Mouse (Mus musculus): ENCODE results near the gene Tesk2.
"Not testable (repeated sequence)": the region's sequence is repeated elsewhere in the genome, so short reads cannot be mapped to it uniquely, and the experiment has no call there.

Gene Tesk2

DNA sequence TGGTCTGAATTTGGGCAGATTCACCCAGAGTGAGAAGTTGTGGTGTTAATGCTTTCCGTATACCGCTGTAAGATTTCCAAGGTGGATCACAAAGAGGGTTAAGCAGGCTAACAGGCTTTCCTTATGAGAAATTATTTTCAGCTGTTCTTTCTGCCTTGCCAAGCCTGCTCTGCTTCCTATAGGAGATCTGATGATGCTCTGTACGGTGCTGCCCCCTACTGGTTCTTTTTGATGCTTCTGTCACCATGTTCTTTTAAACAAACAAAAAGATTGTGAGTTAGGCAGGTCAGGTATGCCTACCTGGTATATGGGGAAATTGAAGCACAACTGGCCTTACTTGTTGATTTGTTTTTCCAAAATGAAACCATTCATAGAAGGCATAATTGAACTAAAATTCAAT is 68.2 kb downstream of the Tesk2 start:
- DNase-seq (ENCODE audit: low spot score in 2 of 2) = peak; percentile 47 to 75

DNA sequence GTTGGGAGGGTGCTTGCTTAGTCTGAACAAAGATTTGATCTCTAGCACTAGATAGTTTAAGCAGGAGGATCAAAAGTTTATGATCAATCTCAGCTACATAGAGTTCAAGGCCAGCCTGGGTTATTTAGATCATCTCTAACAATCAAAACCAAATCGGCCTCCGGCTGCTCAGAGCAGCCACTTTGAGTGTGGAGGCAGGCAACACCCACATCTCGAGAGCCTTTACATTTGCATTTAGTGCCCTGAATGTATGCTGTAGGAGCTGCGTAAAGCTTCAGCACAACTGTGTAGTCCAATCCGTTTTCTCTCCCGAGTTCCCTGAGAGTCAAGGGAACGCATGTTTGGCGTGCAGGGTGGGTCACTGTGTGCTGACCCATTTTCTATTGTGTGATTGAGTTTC is 71.7 kb downstream of the Tesk2 start:
- no peak for DNase-seq (ENCODE audit: low spot score in 2 of 2)

- DNase-seq (ENCODE audit: low spot score in 2 of 2) = no peak
These were observed 73.5 kb downstream of the Tesk2 start for GRCm38 (mm10) chr4:116794273-116794672.

DNA sequence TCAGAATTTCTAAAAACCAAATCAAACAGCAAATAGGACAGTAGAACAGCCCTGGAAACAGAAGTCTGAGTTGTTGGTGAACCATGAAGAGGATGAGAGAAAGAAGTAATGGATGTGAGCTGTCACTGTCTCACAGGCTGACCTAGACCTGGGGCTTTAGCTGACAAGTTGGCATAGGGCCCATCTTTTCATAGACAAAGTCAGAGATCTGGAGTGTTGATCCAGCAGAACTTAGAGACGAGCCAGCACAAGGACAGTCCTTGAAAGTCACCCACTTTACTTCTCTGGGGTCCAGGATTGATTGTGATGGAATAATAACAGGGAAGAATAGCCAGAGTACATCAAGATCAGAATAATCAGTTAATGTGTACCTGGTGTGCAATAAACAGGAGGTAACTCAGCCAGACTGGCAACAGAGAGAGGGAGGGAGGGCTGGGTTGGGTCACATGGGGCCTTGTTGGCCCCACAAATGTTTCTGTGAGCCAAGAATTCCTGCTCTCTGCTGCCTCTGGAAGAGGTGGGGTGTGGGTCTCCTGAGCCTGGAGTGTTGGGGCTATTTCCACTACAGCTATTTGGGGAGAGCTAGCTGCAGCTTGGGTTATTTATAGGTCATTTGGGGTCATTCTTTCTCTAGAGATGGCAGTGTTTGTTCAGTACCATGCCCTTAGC is 75.8 kb downstream of the Tesk2 start:
- DNase-seq (ENCODE audit: low spot score in 2 of 2) = no peak

- DNase-seq (ENCODE audit: low spot score in 2 of 2) = no peak
These were observed 79.2 kb downstream of the Tesk2 start for GRCm38 (mm10) chr4:116799901-116800300.

DNA sequence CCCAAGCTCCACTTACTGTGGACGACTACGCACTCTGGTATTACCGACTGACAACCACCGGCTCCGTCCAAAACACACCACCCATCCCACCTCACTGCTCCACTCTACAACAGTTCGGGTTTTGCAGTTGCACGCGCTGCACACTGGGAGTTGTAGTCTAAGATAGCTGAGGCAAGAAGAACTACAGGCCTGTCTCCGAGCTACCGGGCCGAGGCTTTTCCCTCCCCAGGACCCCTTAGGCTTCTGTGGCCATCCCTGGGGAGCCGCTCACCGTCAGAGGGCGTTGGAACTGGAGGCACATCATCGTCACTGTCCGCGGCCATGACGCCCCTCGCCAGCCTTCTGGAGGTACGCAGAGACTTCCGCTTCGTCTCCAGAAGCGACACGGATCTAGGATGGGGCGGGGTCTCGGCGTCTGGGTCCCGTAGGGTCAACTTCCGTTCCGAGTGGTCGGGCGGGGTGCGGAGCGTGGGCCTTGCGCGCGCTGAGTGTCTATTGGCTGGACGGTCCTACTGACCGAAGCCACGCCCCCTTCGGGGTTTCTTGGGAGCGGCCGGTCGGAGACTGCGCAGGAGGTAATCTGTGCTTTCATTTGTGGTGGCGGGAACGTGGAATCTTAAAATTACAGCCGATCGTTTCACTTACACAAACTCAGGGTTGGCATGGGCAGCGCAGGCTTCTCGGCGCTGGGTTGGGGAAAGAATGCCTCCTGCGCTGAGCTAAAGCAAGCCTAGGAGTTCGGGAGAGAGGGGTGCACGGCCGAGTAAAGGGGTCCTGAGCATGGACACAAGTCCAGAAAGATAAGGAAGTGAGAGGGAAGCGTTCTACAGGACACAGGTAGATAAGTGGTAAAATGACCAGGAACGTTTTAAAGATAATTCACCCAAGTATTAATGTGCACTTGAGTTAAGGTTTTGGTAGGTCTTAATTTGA is 86.7 kb downstream of the Tesk2 start, which contains the start of the genes Toe1 and Mutyh:
Gene Toe1, minus strand, starts transcription at position 444 of the 933 bp plus-strand sequence.
Gene Mutyh, plus strand, starts transcription at position 527 of the 933 bp plus-strand sequence.
- peak; percentile 71 to 91 for DNase-seq (ENCODE audit: low spot score in 2 of 2)

GRCm38 (mm10) chr4:116811012-116811411 is 90.3 kb downstream of the Tesk2 start:
- DNase-seq (ENCODE audit: low spot score in 2 of 2) = no peak

DNA sequence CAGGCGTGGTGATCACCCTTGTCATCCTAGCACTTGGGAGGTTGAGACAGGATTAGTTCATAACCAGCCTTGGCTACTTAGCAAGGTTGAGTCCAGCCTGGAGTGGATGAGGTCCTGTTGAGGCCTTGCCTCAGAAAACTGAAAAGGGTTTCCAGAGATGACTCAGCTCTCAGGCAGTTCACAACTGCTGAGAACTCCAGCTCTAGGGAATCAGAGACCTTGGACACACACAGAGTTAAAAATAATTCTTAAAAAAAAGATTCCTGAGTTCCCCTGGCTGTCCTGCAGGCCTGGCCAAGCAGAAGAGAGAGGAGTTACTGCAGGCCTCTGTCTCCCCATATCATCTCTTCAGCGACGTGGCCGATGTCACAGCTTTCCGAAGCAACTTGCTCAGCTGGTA is 94.5 kb downstream of the Tesk2 start:
- DNase-seq (ENCODE audit: low spot score in 2 of 2) = no peak

DNA sequence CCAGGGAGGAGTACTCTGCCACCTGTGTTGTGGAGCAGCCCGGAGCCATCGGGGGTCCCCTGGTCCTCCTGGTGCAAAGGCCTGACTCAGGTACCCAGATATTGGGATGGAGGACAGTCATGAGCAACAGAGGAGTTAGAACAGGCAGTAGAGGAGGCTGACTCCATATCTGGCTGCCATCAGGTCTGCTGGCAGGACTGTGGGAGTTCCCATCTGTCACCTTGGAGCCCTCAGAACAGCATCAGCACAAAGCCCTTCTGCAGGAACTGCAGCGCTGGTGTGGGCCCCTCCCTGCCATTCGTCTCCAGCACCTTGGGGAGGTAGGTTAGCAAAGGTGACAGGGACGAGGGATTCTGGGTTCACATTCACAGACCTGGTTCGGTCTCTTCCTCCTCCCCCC is 96.7 kb downstream of the Tesk2 start:
- no peak for DNase-seq (ENCODE audit: low spot score in 2 of 2)

- DNase-seq (ENCODE audit: low spot score in 2 of 2) = no peak
These were observed 99.5 kb downstream of the Tesk2 start for GRCm38 (mm10) chr4:116819968-116820901.

DNA sequence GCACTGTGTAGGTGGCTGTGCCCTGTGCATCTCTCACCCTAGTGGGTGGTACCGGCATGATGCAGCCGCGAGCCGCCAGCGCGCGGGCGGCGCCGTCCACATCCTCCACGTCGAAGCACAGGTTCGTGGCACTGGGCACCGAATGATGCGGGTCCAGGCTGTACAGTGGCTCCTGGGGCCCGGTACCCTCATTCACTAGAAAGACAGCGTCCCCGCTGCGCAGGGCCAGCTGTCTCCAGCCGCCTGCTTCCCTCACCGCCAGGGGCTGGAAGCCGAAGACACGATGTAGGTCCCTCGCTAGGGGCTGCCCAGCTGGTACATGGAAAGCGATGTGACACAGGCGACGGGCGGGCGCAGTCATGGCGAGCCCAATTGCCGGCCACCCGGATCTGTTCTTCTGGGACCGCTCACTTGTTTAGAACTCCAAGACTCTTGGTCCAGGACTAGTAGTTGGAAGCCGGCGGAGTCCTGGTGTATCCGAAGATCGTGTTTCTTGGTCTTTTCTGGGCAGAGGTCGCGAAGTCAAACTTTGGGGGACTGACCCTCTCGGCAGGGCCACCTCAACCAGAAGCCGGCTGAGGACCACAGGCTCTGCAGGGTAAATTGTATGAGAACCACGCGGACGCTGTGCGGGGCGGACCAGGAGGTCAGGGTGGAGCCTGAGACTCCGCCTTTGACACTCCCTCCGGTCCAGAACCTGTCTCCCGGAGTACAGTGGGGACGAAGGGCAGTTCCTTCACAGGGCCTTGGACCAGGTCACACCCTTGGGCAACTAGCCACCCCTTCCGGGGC is 100.3 kb downstream of the Tesk2 start:
- peak; percentile 60 to 82 for DNase-seq (ENCODE audit: low spot score in 2 of 2)

DNA sequence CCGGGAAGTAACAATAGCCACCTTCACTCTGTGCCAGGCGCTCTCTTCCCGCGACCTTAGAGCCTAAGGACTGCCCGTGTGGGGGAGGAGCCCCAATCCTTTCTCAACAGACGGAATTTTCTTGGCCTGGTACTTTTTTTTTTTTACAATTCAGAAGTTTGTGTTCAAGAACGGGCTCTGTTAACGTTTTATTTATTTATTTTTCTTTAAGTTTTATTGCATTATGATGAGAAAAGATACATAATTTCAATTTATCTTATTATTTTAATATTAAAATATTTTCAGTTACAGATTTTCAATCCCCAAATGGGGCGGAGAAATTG is 100.9 kb downstream of the Tesk2 start, which contains the start of gene Hpdl:
Gene Hpdl, minus strand, starts transcription at position 14 of the 323 bp plus-strand sequence.
- DNase-seq (ENCODE audit: low spot score in 2 of 2) = no peak

GRCm38 (mm10) chr4:116824541-116825004 is 103.8 kb downstream of the Tesk2 start:
- peak; percentile 58 to 60 for DNase-seq (ENCODE audit: low spot score in 2 of 2)

DNA sequence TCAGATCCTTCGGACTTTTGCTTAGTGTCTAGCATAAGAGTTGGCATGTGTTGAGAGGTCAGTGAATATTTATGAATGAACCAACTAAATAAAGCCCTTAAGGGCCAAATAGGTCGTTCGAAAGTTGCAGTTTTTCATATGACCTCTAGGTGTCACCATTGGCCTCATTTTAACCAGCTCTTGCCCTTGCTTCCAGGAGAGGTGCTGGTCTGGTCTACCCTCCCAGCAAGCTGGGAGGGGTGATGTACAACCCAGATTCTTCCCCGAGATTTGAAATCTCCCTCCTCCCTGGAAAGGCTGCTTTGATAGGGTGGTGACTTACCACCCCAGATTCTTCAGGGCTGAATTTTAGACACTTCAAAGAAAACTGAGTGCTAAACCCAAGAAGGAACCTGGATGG is 107.1 kb downstream of the Tesk2 start:
- DNase-seq (ENCODE audit: low spot score in 2 of 2) = no peak

DNA sequence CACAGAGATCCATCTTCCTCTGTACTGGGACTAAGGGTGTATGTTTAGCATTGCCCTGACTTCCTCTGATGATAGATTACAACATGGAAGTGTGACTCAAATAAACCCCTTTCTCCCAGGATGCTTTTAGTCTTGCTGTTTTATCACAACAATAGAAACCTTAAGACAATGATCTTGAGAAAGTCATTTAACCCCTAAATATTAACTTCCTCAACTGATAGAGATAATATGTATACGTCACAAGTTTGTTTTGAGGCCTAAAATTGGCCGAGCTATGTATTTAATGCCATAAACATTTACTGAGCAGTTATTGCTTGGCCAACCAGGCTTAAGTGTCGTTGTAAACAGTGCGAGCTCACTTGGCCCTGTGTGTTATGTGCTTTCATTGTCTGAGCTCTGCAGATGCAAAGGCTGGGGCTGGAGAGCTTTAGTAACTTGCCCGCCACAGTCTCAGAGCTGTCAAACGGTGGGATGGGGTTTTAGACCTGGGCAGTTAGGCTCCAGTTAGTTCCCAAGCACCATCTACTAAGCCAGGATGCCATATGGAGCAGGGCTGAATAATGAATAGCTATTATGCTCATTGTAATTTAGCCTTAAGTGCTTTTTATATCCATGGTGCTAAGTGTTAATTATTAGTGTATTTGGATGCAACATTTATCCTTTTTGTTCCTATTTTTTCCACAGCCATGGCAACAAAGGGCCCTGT is 108.8 kb downstream of the Tesk2 start:
- DNase-seq (ENCODE audit: low spot score in 2 of 2) = no peak

DNA sequence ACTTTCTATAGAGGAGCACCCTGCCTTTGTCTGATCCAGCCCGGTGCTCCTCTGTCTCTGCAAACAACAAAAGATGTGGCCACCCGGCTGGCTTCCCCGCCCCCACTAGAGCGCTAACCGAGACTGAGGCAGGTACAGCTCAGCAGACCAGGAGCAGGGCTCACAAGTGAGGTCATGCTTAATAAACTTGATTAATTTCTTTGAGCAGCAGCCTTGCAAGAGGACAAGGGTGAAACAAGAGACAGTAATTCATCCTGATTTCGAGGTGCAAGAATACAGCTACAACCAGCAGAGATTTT is 109.3 kb downstream of the Tesk2 start:
- no peak for DNase-seq (ENCODE audit: low spot score in 2 of 2)

GRCm38 (mm10) chr4:116838999-116839398 is 118.3 kb downstream of the Tesk2 start:
- no peak for DNase-seq (ENCODE audit: low spot score in 2 of 2)

DNA sequence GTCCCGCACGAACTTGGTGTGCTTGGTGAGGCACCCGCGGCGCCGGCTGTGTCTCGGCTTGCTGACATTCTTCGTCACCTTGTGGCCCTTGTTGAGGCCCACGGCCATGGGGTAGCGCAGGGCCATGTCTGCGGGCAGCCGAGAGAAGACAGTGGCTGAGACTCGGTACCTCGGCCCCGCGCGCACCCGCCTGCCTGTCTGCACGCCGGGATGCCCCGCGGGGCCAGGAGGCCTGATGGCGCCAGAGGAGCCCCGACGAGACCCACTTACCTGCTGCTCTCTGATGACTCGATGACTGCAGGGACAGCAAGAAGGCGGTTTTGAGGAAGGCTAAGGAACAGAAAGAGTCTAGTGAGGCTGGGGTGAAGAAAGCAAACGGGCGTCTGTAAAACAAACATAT is 119.3 kb downstream of the Tesk2 start:
- not testable (repeated sequence) for DNase-seq (ENCODE audit: low spot score in 2 of 2)

- no peak for DNase-seq (ENCODE audit: low spot score in 2 of 2)
These were observed 120.1 kb downstream of the Tesk2 start for GRCm38 (mm10) chr4:116840841-116841240.

- no peak for DNase-seq (ENCODE audit: low spot score in 2 of 2)
These were observed 123.6 kb downstream of the Tesk2 start for GRCm38 (mm10) chr4:116844324-116844723.

All from urinary bladder, adult 18-20 months (tissue).